Mouse (Mus musculus) mature B cell (primary cell): ENCODE data around the gene Ush2a.

Experiments
- in situ Hi-C: fragments of 300-500 bp; cut with MboI; formaldehyde crosslinking; loops from 2 replicates; pipeline ENCODE4 v1.14.3; 2019

The Ush2a gene

DNA sequence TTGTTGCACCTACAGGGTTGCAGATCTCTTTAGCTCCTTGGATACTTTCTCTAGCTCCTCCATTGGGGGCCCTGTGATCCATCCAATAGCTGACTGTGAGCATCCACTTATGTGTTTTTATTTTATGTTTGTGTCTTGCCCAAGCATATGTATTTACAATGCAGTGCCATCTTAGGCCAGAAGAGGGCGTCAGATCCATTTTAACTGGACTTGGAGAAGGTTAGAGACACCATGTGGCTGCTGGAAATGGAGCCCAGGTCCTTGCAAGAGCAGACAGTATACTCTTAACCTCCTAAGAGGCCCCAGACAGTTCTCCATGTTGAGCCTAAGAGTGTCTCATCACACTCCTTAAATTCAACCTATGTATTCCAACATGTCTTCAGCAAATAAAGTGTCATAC is 281.5 kb downstream of the Ush2a start:
- in situ Hi-C loops: no loop called here

DNA sequence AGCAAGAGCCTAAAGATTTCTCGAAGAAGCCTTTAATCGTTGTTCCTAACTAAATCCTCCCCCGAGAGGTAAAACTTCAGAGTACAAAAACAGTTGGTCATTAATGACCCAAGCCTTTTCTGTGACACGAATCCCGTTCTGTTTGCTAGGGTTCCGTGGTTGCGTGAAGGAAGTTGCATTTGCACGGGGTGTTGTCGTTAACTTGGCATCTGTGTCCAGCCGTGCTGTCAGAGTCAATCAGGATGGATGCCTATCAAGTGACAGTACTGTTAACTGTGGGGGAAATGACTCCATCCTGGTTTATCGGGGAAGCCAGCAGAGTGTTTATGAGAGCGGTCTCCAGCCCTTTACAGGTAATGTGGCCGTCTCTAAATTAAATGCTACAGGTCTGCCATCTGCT is 287.9 kb downstream of the Ush2a start:
- in situ Hi-C loops: no loop called here

DNA sequence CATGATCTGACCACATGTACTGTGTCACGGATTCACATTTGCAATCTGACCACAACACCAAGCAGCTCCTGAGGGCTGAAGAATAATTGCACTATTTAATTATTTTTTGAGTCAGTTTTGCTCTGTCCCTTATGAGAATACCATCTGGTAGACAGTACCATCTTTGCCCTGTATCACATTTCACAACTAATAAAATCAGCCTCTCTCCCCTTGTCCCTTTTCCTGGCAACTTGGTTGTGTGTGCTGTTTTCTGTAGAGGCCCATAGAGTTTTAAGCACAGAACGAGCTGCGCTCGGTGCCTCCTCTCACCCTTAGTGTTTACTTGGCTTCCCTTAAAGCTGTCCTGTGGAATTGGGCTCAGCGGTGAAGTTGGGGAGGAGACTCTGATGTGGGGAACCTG is 290.0 kb downstream of the Ush2a start:
- in situ Hi-C loops: no loop called here

- in situ Hi-C loops: no loop called here
Measured at GRCm38 (mm10) chr1:188558911-188559310, 297.1 kb downstream of the Ush2a start.

- in situ Hi-C loops: no loop called here
Measured at GRCm38 (mm10) chr1:188566229-188566628, 304.4 kb downstream of the Ush2a start.

DNA sequence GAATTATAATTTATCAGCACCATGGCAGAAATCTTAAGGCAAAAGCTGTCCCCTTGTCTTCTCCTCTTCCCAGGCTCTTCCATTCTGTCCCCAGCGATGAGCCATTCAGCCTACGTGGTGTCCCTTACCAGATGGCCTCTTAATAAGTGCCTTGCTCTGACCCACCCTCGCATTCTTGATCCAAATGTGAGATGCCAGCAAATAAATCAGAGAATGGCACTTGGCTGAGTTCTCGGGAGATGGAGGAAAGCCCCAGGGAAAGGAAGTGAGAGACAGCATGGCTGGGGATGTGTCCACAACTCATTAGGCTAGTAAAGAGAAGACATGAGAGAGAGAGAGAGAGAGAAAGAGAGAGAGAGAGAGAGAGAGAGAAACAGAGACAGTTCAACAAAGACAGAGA is 305.7 kb downstream of the Ush2a start:
- in situ Hi-C loops: no loop called here

DNA sequence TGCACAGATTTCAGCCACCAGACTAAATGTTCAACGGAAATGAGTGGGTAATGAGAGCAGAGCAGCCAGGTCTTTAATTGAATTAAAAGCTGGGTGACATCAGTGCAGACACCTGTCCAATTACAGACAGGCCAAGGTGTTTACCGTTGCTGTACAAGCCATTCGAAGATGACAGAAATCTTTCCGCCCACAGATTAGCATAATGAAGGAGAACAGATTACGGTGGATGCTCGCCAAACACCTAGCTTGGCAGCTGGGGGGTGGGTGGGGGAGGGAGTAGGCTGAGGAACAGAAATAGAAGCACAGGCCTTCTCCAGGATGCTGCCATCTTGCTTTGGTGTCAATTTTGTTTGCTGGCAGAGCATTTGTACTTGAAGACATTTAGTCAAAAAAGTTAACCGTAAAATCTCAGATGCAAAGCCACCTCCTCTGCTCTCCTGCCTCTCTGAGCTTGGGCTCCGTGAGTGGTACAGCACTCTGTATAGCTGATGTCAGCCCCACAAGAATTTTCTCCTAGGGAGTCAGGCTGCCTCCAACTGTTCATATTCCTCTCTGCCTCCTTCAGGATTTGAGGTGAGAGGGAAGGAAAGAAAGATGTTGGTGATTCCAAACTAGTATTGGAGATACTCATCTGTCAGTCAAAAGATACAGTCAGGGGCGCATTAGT is 306.6 kb downstream of the Ush2a start:
- in situ Hi-C loops: no loop called here

- in situ Hi-C loops: no loop called here
Measured at GRCm38 (mm10) chr1:188576246-188576747, 314.5 kb downstream of the Ush2a start.

GRCm38 (mm10) chr1:188577376-188577775 is 315.6 kb downstream of the Ush2a start:
- in situ Hi-C loops: no loop called here

DNA sequence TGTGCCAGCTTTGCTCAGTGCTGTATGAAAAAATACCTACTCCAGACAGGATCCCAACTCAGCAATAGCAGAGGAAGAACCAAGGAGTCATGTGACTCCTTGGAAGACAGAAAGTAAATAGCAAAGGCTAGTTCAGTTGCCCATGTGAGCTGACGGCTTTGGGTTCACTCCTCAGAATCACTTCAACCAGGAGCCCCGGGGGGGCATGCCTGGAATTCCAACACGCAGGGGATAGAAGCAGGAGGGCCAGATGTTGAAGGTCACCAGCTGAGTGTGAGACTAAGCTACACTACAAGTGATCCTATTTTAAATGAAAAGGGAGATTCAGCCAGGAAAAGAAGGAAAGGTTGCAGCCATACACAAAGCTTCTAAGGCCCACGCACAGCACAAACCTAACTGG is 319.3 kb downstream of the Ush2a start:
- in situ Hi-C loops: no loop called here

DNA sequence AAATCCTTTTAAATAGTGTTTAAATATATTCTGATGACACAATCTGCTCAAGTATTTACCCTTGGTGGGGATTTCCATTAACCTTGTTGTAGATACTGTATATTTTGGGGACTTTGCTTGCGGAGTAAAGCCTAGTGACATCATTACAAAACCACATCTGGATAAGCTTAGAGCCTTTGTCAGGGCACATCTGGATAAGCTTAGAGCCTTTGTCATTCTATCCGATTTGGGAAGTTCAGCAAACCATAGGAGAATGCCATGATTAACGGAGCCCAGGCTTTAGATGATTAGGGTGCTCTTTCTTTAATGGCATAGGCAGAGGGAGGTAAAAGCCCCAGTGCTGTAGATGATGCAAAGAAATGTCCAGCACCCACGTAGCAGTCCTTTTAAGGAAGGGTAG is 333.4 kb downstream of the Ush2a start:
- in situ Hi-C loops: no loop called here

- in situ Hi-C loops: no loop called here
Measured at GRCm38 (mm10) chr1:188598052-188598451, 336.2 kb downstream of the Ush2a start.

- in situ Hi-C loops: no loop called here
Measured at GRCm38 (mm10) chr1:188599134-188599533, 337.3 kb downstream of the Ush2a start.

DNA sequence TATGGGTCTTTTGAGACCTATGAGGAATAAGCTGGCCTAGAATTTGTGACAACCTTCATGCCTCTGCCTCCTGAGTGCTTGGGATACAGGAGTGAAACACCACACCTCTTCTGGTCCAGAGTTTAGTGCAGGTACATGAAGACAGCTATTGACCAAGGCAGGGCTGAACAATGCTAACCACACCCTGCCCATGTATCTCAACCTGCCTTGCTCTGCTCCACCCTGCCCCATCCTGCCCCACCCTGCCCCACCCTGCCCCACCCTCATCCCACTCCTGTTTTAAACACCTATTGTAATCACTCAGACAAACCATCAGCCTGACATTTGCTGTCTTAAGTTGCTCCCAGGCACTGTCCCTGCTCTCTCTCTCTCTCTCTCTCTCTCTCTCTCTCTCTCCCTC is 344.6 kb downstream of the Ush2a start:
- in situ Hi-C loops: no loop called here

- in situ Hi-C loops: no loop called here
Measured at GRCm38 (mm10) chr1:188616547-188616946, 354.7 kb downstream of the Ush2a start.

- in situ Hi-C loops: no loop called here
Measured at GRCm38 (mm10) chr1:188633736-188634135, 371.9 kb downstream of the Ush2a start.

DNA sequence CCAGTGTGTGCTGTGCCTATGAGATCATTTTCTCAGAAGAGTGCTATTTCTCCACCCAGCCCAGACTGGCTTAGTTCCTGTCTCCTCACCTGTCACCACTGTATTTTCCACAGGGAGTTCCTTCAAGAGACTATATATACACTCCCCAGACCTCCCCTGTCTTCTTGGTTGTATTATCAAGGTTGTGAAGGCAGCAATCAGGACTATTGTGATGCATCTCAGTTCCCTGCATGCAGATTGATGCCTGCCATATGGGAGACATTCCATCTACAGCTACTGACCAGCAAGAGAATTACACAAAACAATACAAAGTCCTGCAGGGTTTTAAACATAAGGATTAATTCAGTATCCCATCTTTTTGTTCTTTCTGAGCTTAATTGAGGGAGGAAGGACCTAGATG is 377.8 kb downstream of the Ush2a start:
- in situ Hi-C loops: no loop called here

DNA sequence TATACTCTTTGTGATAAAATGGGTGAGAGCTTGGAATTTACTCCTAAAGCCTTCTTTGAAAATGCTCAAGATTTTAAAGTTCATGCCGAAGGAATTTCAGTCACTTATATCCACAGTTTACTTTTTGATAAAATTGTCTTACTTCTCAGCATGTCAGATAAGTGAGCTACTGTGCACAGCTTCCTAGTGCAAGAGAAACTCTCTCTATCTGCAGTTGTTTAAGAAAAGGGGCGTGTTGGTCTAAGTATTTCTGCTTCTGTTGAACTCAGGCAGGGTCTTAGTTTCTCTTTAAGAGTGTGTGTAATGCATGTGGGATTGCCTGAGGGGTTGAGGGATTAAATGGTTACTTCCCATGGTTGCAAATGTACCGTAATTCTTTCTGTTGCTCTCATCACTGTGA is 381.3 kb downstream of the Ush2a start:
- in situ Hi-C loops: no loop called here

DNA sequence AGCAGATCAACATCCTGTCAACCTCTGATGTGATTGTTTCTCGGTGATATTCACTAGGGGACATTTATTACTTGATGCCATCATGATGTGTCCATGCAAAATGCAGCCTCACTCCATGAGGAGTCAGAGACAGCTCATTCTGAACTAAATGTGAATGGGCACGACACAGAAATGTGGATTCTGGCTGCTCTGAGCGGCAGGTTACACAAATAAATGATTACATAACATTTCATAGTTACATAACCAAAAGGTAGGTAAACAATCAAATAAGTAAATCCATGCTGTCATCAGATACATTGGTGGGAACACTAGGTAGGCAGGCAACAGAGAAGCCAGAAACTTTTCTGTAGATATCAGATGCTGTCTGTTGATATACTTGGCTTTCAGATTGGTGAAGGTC is 391.2 kb downstream of the Ush2a start:
- in situ Hi-C loops: no loop called here

GRCm38 (mm10) chr1:188656121-188656520 is 394.3 kb downstream of the Ush2a start:
- in situ Hi-C loops: no loop called here

DNA sequence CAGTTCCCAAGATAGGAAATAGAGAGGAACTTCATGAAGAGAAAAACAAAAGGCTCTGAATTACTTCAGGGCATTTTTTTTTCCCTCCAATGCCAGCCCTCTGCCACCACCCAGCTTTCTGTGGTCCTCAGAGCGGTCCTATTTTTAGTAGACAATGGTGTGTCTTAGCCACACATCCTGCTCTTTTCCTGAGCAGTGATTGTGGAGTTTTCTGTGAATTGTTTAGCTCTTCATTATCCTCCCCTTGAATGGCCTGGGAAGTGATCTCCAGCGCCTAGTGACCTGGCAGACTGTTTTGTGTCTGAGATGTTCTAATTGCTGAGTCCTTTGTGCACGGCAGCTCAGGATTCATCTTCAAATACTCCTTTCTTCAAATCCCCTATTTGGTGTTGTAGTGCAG is 397.3 kb downstream of the Ush2a start:
- in situ Hi-C loops: no loop called here

DNA sequence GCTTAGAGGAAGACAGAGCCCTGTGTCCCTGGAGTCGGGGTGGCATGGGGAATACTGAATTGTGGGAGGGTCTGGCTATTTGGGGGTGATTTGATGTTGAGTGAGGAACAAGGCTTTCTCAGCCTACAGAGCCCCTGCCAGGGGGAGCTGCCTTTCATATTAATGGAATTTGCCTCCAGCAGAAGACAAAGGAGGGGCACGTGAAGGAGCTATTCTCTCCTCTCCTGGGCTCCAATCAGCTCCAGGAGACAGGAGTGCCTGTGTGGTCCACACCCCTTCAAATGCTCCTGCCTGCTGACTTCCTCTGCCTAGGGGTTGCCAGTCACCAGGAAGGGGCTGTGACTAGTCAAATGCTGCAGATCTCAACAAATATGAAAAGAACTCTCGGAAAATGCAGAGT is 398.5 kb downstream of the Ush2a start:
- in situ Hi-C loops: no loop called here

DNA sequence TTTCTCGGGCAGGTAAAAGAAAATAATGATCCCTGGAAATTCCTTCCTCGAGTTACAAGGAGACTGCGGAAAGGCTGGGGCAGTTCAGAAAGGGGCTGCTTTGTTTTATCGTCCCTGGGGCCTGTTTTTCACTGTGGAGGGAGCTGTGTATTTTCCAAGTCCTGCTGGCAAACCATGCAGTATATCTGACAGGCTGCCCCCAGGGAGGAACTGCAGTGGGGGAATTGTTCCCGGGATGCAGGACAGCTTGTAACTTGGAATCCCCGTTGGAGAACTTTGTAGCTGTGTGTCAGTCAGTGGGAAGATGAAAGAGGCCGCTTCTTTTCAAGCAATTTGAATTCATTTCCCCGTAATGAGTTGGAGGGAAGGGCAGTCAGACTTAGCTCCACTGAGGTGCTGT is 399.1 kb downstream of the Ush2a start:
- in situ Hi-C loops: no loop called here

DNA sequence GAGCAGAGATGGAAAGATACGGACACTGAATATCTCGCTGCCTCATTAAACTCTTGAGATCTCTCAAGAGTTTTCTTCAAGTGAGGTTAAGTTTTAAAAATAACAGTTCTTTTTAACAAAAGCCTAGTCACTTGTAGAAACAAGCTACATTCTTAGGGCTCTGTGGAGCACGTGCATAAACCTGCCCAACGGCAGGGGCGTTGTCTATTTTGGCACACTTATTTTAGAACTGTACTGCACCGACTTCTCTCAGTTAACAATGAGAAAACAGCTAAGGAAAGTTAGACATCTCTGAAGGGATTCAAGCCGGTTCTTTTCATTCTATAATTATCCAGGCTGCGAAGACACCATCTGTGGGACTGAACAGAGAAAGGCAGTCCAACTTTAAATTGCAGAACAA is 405.6 kb downstream of the Ush2a start:
- in situ Hi-C loops: no loop called here
